Mouse (Mus musculus): ENCODE data around the gene Apbb1ip. TPM values are rescaled to one million over a fixed set of nuclear protein-coding genes. Genes with fewer than 3 reads are reported as not detected.
A peak's percentile ranks its signal among the peaks of the same experiment; 100 is the strongest.

Apbb1ip gene
- polyA plus RNA-seq (2012; rRNA removed) = 45.2 and 52.3 TPM in 2 replicates

GRCm38 (mm10) chr2:22773549-22774180 is at the start of gene Apbb1ip:
Apbb1ip (plus strand) TSS chr2:22774094.
- Histone ChIP-seq H3K4me3 (ENCODE audit: control insufficient read depth, insufficient read depth, low read length) (peak within 1 kb of the TSS; percentile 98), H3K27ac (ENCODE audit: control insufficient read depth, insufficient read depth, low read length) (peak within 1 kb of the TSS; percentile 98), H3K27me3 (ENCODE audit: control insufficient read depth, insufficient read depth, low read length) (no peaks in the 10 kb centered on the region), H3K36me3 (ENCODE audit: control insufficient read depth, insufficient read depth, low read length) (no peaks in the 10 kb centered on the region), H3K4me1 (replicated peaks; ENCODE audit: control insufficient read depth, insufficient read depth, low read length) (peaks cover 14% of the 10 kb centered on the region)
- peak; percentile 62 for DNase-seq
- TF ChIP-seq POLR2A (IDR thresholded peaks at IDR 0.05; ENCODE audit: control insufficient read depth, extremely low read depth, insufficient read depth, low read length, poor library complexity) = no peak
- no peak for TF ChIP-seq CTCF (IDR thresholded peaks at IDR 0.05; ENCODE audit: borderline replicate concordance, control insufficient read depth, extremely low read depth, insufficient read depth, low read length, poor library complexity)
- 2% methylated on average over 9 of the region's 9 CpGs for WGBS

GRCm38 (mm10) chr2:22727113-22727512 is 46.8 kb upstream of the Apbb1ip start:
- H3K27ac ChIP-seq (ENCODE audit: control insufficient read depth, insufficient read depth, low read length) = no peak overlapping the region
- H3K4me1 ChIP-seq (replicated peaks; ENCODE audit: control insufficient read depth, insufficient read depth, low read length) = 0 out of 2 replicates have a peak, but pooled peaks cover under 1% of the 10 kb centered on the region
- DNase-seq = no peak
- no peak for TF ChIP-seq CTCF (IDR thresholded peaks at IDR 0.05; ENCODE audit: borderline replicate concordance, control insufficient read depth, extremely low read depth, insufficient read depth, low read length, poor library complexity)
- no peak for TF ChIP-seq POLR2A (IDR thresholded peaks at IDR 0.05; ENCODE audit: control insufficient read depth, extremely low read depth, insufficient read depth, low read length, poor library complexity)
- H3K27me3 ChIP-seq (ENCODE audit: control insufficient read depth, insufficient read depth, low read length) = no peaks in the 10 kb centered on the region
- WGBS = 89% methylated on average over 1 of the region's 1 CpGs
- no peaks in the 10 kb centered on the region for H3K36me3 ChIP-seq (ENCODE audit: control insufficient read depth, insufficient read depth, low read length)
- H3K4me3 ChIP-seq (ENCODE audit: control insufficient read depth, insufficient read depth, low read length) = no peak overlapping the region

GRCm38 (mm10) chr2:22736134-22736533 is 37.8 kb upstream of the Apbb1ip start:
- no peaks in the 10 kb centered on the region for H3K27me3 ChIP-seq (ENCODE audit: control insufficient read depth, insufficient read depth, low read length)
- H3K4me3 ChIP-seq (ENCODE audit: control insufficient read depth, insufficient read depth, low read length) = no peak overlapping the region
- no peaks in the 10 kb centered on the region for H3K36me3 ChIP-seq (ENCODE audit: control insufficient read depth, insufficient read depth, low read length)
- 86% methylated on average over 2 of the region's 2 CpGs for WGBS
- H3K4me1 ChIP-seq (replicated peaks; ENCODE audit: control insufficient read depth, insufficient read depth, low read length) = no peaks in the 10 kb centered on the region
- no peak overlapping the region for H3K27ac ChIP-seq (ENCODE audit: control insufficient read depth, insufficient read depth, low read length)
- TF ChIP-seq POLR2A (IDR thresholded peaks at IDR 0.05; ENCODE audit: control insufficient read depth, extremely low read depth, insufficient read depth, low read length, poor library complexity) = no peak
- TF ChIP-seq CTCF (IDR thresholded peaks at IDR 0.05; ENCODE audit: borderline replicate concordance, control insufficient read depth, extremely low read depth, insufficient read depth, low read length, poor library complexity) = no peak
- no peak for DNase-seq

GRCm38 (mm10) chr2:22739369-22739768 is 34.5 kb upstream of the Apbb1ip start:
- DNase-seq = no peak
- H3K27me3 ChIP-seq (ENCODE audit: control insufficient read depth, insufficient read depth, low read length) = no peaks in the 10 kb centered on the region
- no peaks in the 10 kb centered on the region for H3K36me3 ChIP-seq (ENCODE audit: control insufficient read depth, insufficient read depth, low read length)
- no peak overlapping the region for H3K27ac ChIP-seq (ENCODE audit: control insufficient read depth, insufficient read depth, low read length)
- H3K4me3 ChIP-seq (ENCODE audit: control insufficient read depth, insufficient read depth, low read length) = no peak overlapping the region
- H3K4me1 ChIP-seq (replicated peaks; ENCODE audit: control insufficient read depth, insufficient read depth, low read length) = 0 out of 2 replicates have a peak, but pooled peaks cover 2% of the 10 kb centered on the region
- 54% methylated on average over 1 of the region's 1 CpGs for WGBS
- TF ChIP-seq POLR2A (IDR thresholded peaks at IDR 0.05; ENCODE audit: control insufficient read depth, extremely low read depth, insufficient read depth, low read length, poor library complexity) (no peak), CTCF (IDR thresholded peaks at IDR 0.05; ENCODE audit: borderline replicate concordance, control insufficient read depth, extremely low read depth, insufficient read depth, low read length, poor library complexity) (no peak)

- TF ChIP-seq CTCF (IDR thresholded peaks at IDR 0.05; ENCODE audit: borderline replicate concordance, control insufficient read depth, extremely low read depth, insufficient read depth, low read length, poor library complexity) (no peak), POLR2A (IDR thresholded peaks at IDR 0.05; ENCODE audit: control insufficient read depth, extremely low read depth, insufficient read depth, low read length, poor library complexity) (no peak)
- Histone ChIP-seq H3K27me3 (ENCODE audit: control insufficient read depth, insufficient read depth, low read length) (no peaks in the 10 kb centered on the region), H3K4me1 (replicated peaks; ENCODE audit: control insufficient read depth, insufficient read depth, low read length) (0 out of 2 replicates have a peak, but pooled peaks cover 2% of the 10 kb centered on the region), H3K27ac (ENCODE audit: control insufficient read depth, insufficient read depth, low read length) (no peak overlapping the region), H3K4me3 (ENCODE audit: control insufficient read depth, insufficient read depth, low read length) (no peak overlapping the region), H3K36me3 (ENCODE audit: control insufficient read depth, insufficient read depth, low read length) (no peaks in the 10 kb centered on the region)
- DNase-seq = no peak
- WGBS = 80% methylated on average over 1 of the region's 1 CpGs
These were observed 33.5 kb upstream of the Apbb1ip start for GRCm38 (mm10) chr2:22740441-22740840.

GRCm38 (mm10) chr2:22741222-22741621 is 32.7 kb upstream of the Apbb1ip start:
- no peaks in the 10 kb centered on the region for H3K27me3 ChIP-seq (ENCODE audit: control insufficient read depth, insufficient read depth, low read length)
- 86% methylated on average over 3 of the region's 3 CpGs for WGBS
- H3K27ac ChIP-seq (ENCODE audit: control insufficient read depth, insufficient read depth, low read length) = no peak overlapping the region
- H3K4me1 ChIP-seq (replicated peaks; ENCODE audit: control insufficient read depth, insufficient read depth, low read length) = 0 out of 2 replicates have a peak, but pooled peaks cover 2% of the 10 kb centered on the region
- no peak for TF ChIP-seq CTCF (IDR thresholded peaks at IDR 0.05; ENCODE audit: borderline replicate concordance, control insufficient read depth, extremely low read depth, insufficient read depth, low read length, poor library complexity)
- no peak for TF ChIP-seq POLR2A (IDR thresholded peaks at IDR 0.05; ENCODE audit: control insufficient read depth, extremely low read depth, insufficient read depth, low read length, poor library complexity)
- H3K4me3 ChIP-seq (ENCODE audit: control insufficient read depth, insufficient read depth, low read length) = no peak overlapping the region
- DNase-seq = no peak
- no peaks in the 10 kb centered on the region for H3K36me3 ChIP-seq (ENCODE audit: control insufficient read depth, insufficient read depth, low read length)
